Mouse (Mus musculus) heart, embryonic 11.5 days (tissue): ENCODE measurements around the gene Irak1bp1. TPM values are rescaled to one million over a fixed set of nuclear protein-coding genes. Genes with fewer than 3 reads are reported as not detected.

ENCODE experiments used
- ATAC-seq: fragments of 200-750 bp; cut with Nextera tagmentation; replicated peaks from 2 replicates; pipeline ENCODE4 v1.8.0; 2017; ENCODE audit warnings: moderate library complexity; ENCODE audit not compliant: insufficient number of reproducible peaks, low FRiP score, low TSS enrichment
- H3K27ac ChIP-seq: fragments of 300-500 bp; sonication (generic); 2 replicates; pipeline ENCODE4 v1.5.1; 2014; ENCODE audit warnings: mild to moderate bottlenecking, low read depth, low read length
- H3K27me3 ChIP-seq: fragments of 300-500 bp; sonication (generic); 2 replicates; pipeline ENCODE4 v1.6.1; 2014; ENCODE audit warnings: mild to moderate bottlenecking, low read length, mixed read lengths; ENCODE audit not compliant: control insufficient read depth, insufficient read depth
- H3K36me3 ChIP-seq: fragments of 300-500 bp; sonication (generic); 2 replicates; pipeline ENCODE4 v1.6.1; 2014; ENCODE audit warnings: mild to moderate bottlenecking, low read length, moderate library complexity, mixed read lengths; ENCODE audit not compliant: control insufficient read depth, insufficient read depth
- H3K4me1 ChIP-seq: fragments of 300-500 bp; sonication (generic); 2 replicates; pipeline ENCODE4 v1.6.1; 2014; ENCODE audit warnings: low read length; ENCODE audit not compliant: control insufficient read depth, insufficient read depth
- H3K4me2 ChIP-seq: fragments of 300-500 bp; sonication (generic); 2 replicates; pipeline ENCODE4 v1.6.1; 2014; ENCODE audit warnings: mild to moderate bottlenecking, moderate library complexity
- H3K4me3 ChIP-seq: fragments of 300-500 bp; sonication (generic); 2 replicates; pipeline ENCODE4 v1.5.1; 2014; ENCODE audit warnings: low read depth, low read length
- H3K9ac ChIP-seq: fragments of 300-500 bp; sonication (generic); 2 replicates; pipeline ENCODE4 v1.6.1; 2014; ENCODE audit warnings: mild to moderate bottlenecking, low read depth, low read length, moderate library complexity
- H3K9me3 ChIP-seq: fragments of 300-500 bp; sonication (generic); replicated peaks from 2 replicates; pipeline ENCODE4 v1.6.1; 2016; ENCODE audit warnings: low read length; ENCODE audit not compliant: control insufficient read depth
- WGBS: fragments of 180-500 bp; shearing (Covaris S2); extraction: QIAGEN DNeasy Blood & Tissue Kit; methylation state at CpG from one replicate; pipeline ENCODE4 v1.1.7; 2014; ENCODE audit not compliant: insufficient replicate concordance; 5-methylcytosine and 5-hydroxymethylcytosine counted together
- polyA plus RNA-seq: library from polyadenylated mRNA; unstranded; fragments of >200 nt; fragmentation: Nextera tagmentation; extraction: Ambion mirVana; gene quantifications from 2 replicates; pipeline ENCODE4 v1.2.1, GENCODE M21; 2014

The Irak1bp1 gene
- polyA plus RNA-seq: 13.3 and 14.3 TPM in 2 replicates

DNA sequence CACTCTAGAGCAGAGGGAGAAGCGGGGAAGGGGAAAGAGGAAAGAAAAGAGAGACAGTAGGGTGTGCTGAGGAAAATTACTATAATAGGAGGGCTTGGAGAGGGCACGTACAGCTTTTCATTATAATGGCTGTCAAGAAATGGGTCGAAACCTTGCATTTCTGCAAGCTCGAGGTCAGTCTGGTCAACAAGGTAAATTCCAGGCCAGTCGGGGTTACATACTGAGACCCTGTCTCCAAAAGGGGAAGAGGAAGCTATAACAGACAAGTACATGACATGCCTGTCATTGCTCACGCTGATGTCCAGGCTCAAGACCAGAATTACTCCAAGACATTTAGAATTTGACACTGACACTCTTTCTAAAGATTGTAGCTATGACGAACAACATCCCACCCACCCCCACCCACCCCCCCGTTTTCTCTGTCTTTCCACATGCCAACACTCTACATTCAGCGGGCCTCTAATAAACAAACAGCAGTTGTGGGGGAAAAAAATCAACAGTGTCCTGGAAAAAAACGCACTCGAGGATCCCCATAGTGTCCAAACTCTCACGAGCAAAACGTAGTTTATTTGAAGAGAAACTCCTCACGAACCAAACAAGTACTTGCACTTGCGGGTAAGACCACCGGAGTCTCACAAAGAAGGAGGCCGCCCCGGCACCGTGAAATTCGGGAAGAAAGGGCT is at the start of gene Irak1bp1:
Gene Irak1bp1, plus strand, starts transcription at position 534 of the 683 bp plus-strand sequence.
- H3K4me3 ChIP-seq: peak within 1 kb of the TSS; percentile 84
- no peaks in the 10 kb centered on the region for H3K36me3 ChIP-seq
- H3K4me2 ChIP-seq: peak within 1 kb of the TSS; percentile 88
- H3K27me3 ChIP-seq: no peaks in the 10 kb centered on the region
- WGBS: 17% methylated on average over 20 of the region's 20 CpGs
- ATAC-seq: peak; percentile 11; the same call in 1 of the 2 replicates
- H3K9me3 ChIP-seq: no peaks in the 10 kb centered on the region
- H3K9ac ChIP-seq: peak within 1 kb of the TSS; percentile 83
- H3K27ac ChIP-seq: peak within 1 kb of the TSS; percentile 78
- no peaks in the 10 kb centered on the region for H3K4me1 ChIP-seq

DNA sequence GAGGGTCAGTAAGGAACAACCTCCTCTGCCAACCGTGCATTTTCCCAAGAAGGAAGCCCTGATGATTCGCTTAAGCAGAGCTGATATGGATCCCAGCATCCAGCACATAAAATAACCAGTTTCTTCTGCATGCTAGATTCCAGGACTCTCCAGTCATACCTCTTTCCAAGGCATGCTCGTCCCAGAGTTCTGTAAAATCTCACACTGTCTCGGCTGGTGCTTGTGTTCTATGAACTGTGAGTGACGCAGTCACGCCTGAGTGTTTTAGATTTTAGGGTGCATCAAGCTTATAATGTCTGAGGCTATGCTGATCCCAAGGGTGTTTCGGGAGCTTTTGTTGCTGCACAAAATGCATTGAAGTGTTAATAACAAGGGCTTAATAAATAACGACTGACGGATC is 41.0 kb upstream of the Irak1bp1 start:
- Histone ChIP-seq H3K4me3 (no peak overlapping the region), H3K27ac (no peak overlapping the region), H3K9ac (no peak overlapping the region), H3K27me3 (no peaks in the 10 kb centered on the region), H3K4me2 (no peak overlapping the region), H3K36me3 (no peaks in the 10 kb centered on the region), H3K9me3 (no peaks in the 10 kb centered on the region), H3K4me1 (no peaks in the 10 kb centered on the region)
- no peak for ATAC-seq
- 72% methylated on average over 9 of the region's 9 CpGs for WGBS

- Histone ChIP-seq H3K27ac (no peak overlapping the region), H3K4me1 (no peaks in the 10 kb centered on the region), H3K4me3 (no peak overlapping the region), H3K9me3 (no peaks in the 10 kb centered on the region), H3K9ac (no peak overlapping the region), H3K4me2 (no peak overlapping the region), H3K36me3 (no peaks in the 10 kb centered on the region), H3K27me3 (no peaks in the 10 kb centered on the region)
- WGBS: 55% methylated on average over 8 of the region's 8 CpGs
- ATAC-seq: peak; percentile 46; the same call in 1 of the 2 replicates
Observed at GRCm38 (mm10) chr9:82800360-82800759, 29.0 kb upstream of the Irak1bp1 start.

- ATAC-seq: no peak
- Histone ChIP-seq H3K9me3 (no peaks in the 10 kb centered on the region), H3K4me2 (no peak overlapping the region), H3K27ac (no peak overlapping the region), H3K27me3 (no peaks in the 10 kb centered on the region), H3K36me3 (no peaks in the 10 kb centered on the region), H3K9ac (no peak overlapping the region), H3K4me3 (no peak overlapping the region), H3K4me1 (no peaks in the 10 kb centered on the region)
- WGBS: 16% methylated on average over 1 of the region's 1 CpGs
Observed at GRCm38 (mm10) chr9:82807129-82807528, 22.2 kb upstream of the Irak1bp1 start.

- Histone ChIP-seq H3K4me2 (no peak overlapping the region), H3K27me3 (no peaks in the 10 kb centered on the region), H3K4me3 (no peak overlapping the region), H3K36me3 (no peaks in the 10 kb centered on the region), H3K9me3 (no peaks in the 10 kb centered on the region), H3K4me1 (no peaks in the 10 kb centered on the region), H3K9ac (no peak overlapping the region), H3K27ac (no peak overlapping the region)
- ATAC-seq: no peak
- WGBS: 51% methylated on average over 5 of the region's 5 CpGs
Observed at GRCm38 (mm10) chr9:82807635-82808034, 21.7 kb upstream of the Irak1bp1 start.

DNA sequence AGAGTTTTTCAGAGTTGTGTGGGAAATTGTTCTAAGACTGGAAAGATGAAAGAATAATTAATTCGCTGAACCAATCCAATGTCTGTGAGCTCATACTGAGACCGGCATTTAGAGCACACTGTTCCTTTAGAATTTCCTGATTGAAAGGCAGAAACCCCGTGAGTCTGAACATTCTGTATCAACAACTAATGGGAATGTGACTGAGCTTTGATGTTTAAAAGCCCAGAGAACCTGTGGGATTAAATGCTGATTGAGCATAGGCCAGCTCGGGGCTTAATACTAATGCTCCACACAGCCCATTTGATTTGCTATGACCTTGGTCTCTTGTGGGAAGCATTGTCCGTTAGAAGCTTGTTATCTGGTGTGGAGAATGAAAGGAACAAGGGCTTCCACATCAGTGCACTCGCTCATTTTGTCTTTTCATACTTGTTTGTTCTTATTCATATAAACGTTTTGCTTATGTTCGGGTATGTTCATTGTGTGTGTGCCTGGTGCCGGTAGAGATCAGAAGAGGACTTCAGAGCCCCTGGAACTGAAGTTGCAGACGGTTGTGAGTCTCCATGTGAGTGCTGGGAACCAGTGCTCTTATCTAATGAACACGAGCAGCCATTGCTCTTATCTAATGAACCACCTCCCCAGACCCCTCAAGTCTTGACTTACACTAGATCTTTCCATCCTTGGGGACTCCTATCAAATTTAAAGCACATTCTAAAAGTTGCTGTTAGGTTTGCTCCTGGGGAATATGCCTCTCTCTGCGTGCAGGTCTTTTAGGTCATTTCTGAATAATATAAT is 17.0 kb upstream of the Irak1bp1 start:
- Histone ChIP-seq H3K27me3 (no peaks in the 10 kb centered on the region), H3K9ac (no peak overlapping the region), H3K36me3 (no peaks in the 10 kb centered on the region), H3K4me1 (no peaks in the 10 kb centered on the region), H3K9me3 (no peaks in the 10 kb centered on the region), H3K27ac (no peak overlapping the region), H3K4me2 (no peak overlapping the region), H3K4me3 (no peak overlapping the region)
- no peak for ATAC-seq
- 68% methylated on average over 12 of the region's 12 CpGs for WGBS

DNA sequence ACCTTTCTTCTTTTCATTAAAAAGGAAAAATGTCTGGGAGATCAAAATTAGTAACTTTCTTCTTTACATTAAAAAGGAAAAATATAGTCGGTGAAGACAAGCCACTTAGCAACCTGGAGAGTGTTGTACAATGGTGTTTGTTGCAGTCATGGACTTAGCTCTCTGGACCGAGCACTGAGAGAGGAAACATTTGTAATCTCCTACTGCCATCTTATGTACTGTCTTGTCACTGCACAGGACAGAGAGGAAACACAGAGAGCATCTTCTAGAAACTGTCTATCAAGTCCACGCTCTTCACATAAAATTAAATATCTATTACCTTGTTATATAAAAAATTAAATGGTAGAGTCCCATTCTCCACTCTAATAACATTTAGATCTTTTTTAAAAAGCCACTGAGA is 14.8 kb upstream of the Irak1bp1 start:
- Histone ChIP-seq H3K27me3 (no peaks in the 10 kb centered on the region), H3K4me2 (no peak overlapping the region), H3K27ac (no peak overlapping the region), H3K9me3 (no peaks in the 10 kb centered on the region), H3K36me3 (no peaks in the 10 kb centered on the region), H3K4me3 (no peak overlapping the region), H3K9ac (no peak overlapping the region), H3K4me1 (no peaks in the 10 kb centered on the region)
- no peak for ATAC-seq
- 57% methylated on average over 3 of the region's 3 CpGs for WGBS

GRCm38 (mm10) chr9:82815257-82815785 is 14.0 kb upstream of the Irak1bp1 start:
- no peaks in the 10 kb centered on the region for H3K9me3 ChIP-seq
- no peak overlapping the region for H3K9ac ChIP-seq
- H3K27me3 ChIP-seq: no peaks in the 10 kb centered on the region
- H3K4me3 ChIP-seq: no peak overlapping the region
- H3K4me2 ChIP-seq: no peak overlapping the region
- H3K36me3 ChIP-seq: no peaks in the 10 kb centered on the region
- no peak overlapping the region for H3K27ac ChIP-seq
- H3K4me1 ChIP-seq: no peaks in the 10 kb centered on the region
- ATAC-seq: no peak
